8 mouse cellular contexts compared by ENCODE assay signal in the genomic region with DNA sequence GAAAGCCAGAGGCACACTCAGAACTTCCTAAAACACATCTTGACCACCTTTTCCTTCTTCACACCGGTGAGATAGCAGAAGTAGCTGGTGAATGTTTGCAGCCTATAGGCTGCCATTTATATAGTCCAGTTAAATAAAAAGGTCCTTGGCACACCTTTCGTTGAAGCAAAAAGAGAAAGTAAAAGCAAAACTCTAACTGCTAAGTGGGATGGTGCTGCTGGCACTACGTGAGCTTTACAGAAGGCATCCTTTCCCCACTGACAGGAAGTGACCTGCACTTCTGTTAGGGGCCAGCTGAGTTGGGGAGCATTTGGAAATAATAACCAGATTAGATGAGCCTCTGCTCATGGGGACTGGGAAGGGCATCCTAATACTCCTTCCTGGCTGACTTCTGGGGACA. TPM values are rescaled to one million over a fixed set of nuclear protein-coding genes. Genes with fewer than 3 reads are reported as not detected.
DNase-seq lines count a peak whose midpoint lies in the region; ATAC-seq and TF ChIP-seq lines count a peak whose summit lies in the region.

No protein-coding gene starts in this region.

- no peak for DNase-seq in lung, postnatal 4 days
- peak; percentile 6 for DNase-seq in embryonic facial prominence, embryonic 11.5 days (ENCODE audit: low spot score)
- DNase-seq in urinary bladder, postnatal 25 days (ENCODE audit: low spot score), result no peak
- no peak for DNase-seq in cerebellum, adult 9-11 months
- no peak for DNase-seq in kidney, postnatal 4 days

- H3K4me1 ChIP-seq in lung, embryonic 15.5 days, result peaks cover 12% of the 10 kb centered on the region; the same call in 1 of the 2 replicates
- no peaks in the 10 kb centered on the region for H3K4me1 ChIP-seq in embryonic facial prominence, embryonic 11.5 days (ENCODE audit: control insufficient read depth, insufficient read depth, low read length)
- peaks cover 8% of the 10 kb centered on the region for H3K4me1 ChIP-seq in limb, embryonic 12.5 days (replicated peaks)
- H3K4me1 ChIP-seq in olfactory bulb, adult 2 months (ENCODE audit: control insufficient read depth, insufficient read depth, low read length), result peaks cover 6% of the 10 kb centered on the region

- H3K36me3 ChIP-seq in lung, embryonic 15.5 days, result no peaks in the 10 kb centered on the region
- H3K36me3 ChIP-seq in embryonic facial prominence, embryonic 11.5 days (replicated peaks; ENCODE audit: control insufficient read depth, insufficient read depth, low read depth, low read length), result no peaks in the 10 kb centered on the region
- H3K36me3 ChIP-seq in limb, embryonic 12.5 days, result no peaks in the 10 kb centered on the region

- H3K9ac ChIP-seq in lung, embryonic 15.5 days, result no peak overlapping the region
- H3K9ac ChIP-seq in embryonic facial prominence, embryonic 11.5 days (replicated peaks; ENCODE audit: low read length), result peak overlapping the region; percentile 69
- H3K9ac ChIP-seq in limb, embryonic 12.5 days (replicated peaks), result no peak overlapping the region

- peak overlapping the region; percentile 94 for H3K4me2 ChIP-seq in lung, embryonic 15.5 days
- peak overlapping the region; percentile 80 for H3K4me2 ChIP-seq in embryonic facial prominence, embryonic 11.5 days (ENCODE audit: low read depth, low read length)
- H3K4me2 ChIP-seq in limb, embryonic 12.5 days, result peak overlapping the region; percentile 74

- no peak for TF ChIP-seq CTCF in olfactory bulb, adult 2 months (IDR thresholded peaks at IDR 0.05; ENCODE audit: insufficient read depth, low read depth, low read length)

- H3K9me3 ChIP-seq in lung, embryonic 15.5 days, result no peaks in the 10 kb centered on the region
- no peaks in the 10 kb centered on the region for H3K9me3 ChIP-seq in embryonic facial prominence, embryonic 11.5 days (replicated peaks; ENCODE audit: control insufficient read depth, low read length)
- H3K9me3 ChIP-seq in limb, embryonic 12.5 days, result no peaks in the 10 kb centered on the region

- no peak for TF ChIP-seq POLR2A in olfactory bulb, adult 2 months (IDR thresholded peaks at IDR 0.05; ENCODE audit: insufficient read depth, low read depth, low read length)

- no peaks in the 10 kb centered on the region; the same call in 1 of the 2 replicates for H3K27me3 ChIP-seq in lung, embryonic 15.5 days
- no peaks in the 10 kb centered on the region for H3K27me3 ChIP-seq in embryonic facial prominence, embryonic 11.5 days (ENCODE audit: control insufficient read depth, insufficient read depth, low read length)
- H3K27me3 ChIP-seq in limb, embryonic 12.5 days, result peaks cover 16% of the 10 kb centered on the region

- H3K27ac ChIP-seq in lung, embryonic 15.5 days, result no peak overlapping the region
- no peak overlapping the region for H3K27ac ChIP-seq in embryonic facial prominence, embryonic 11.5 days (replicated peaks; ENCODE audit: low read depth, low read length)
- H3K27ac ChIP-seq in limb, embryonic 12.5 days, result no peak overlapping the region
- H3K27ac ChIP-seq in olfactory bulb, adult 2 months (ENCODE audit: insufficient read depth, low read depth, low read length), result no peak overlapping the region

- 66% methylated on average over 3 of the region's 3 CpGs for WGBS in lung, embryonic 15.5 days
- 56% methylated on average over 3 of the region's 3 CpGs for WGBS in embryonic facial prominence, embryonic 11.5 days
- 60% methylated on average over 3 of the region's 3 CpGs for WGBS in limb, embryonic 12.5 days
- WGBS in olfactory bulb, adult 2 months, result 92% methylated on average over 3 of the region's 3 CpGs

- ATAC-seq in lung, embryonic 15.5 days (ENCODE audit: borderline replicate concordance, extremely low read depth, low FRiP score, low TSS enrichment), result no peak
- no peak for ATAC-seq in embryonic facial prominence, embryonic 11.5 days (replicated peaks; ENCODE audit: insufficient number of reproducible peaks, low FRiP score, low TSS enrichment, low read depth)
- ATAC-seq in limb, embryonic 12.5 days (ENCODE audit: insufficient number of reproducible peaks, insufficient read depth, low FRiP score, low TSS enrichment, low read depth), result no peak

- peak overlapping the region; percentile 62 for H3K4me3 ChIP-seq in lung, embryonic 15.5 days
- H3K4me3 ChIP-seq in embryonic facial prominence, embryonic 11.5 days (ENCODE audit: low read depth, low read length), result peak overlapping the region; percentile 56
- peak overlapping the region; percentile 62 for H3K4me3 ChIP-seq in limb, embryonic 12.5 days (replicated peaks)
- 0 out of 2 replicates have a peak overlapping the region, but pooled peaks have one; percentile 54 for H3K4me3 ChIP-seq in olfactory bulb, adult 2 months (ENCODE audit: insufficient read depth, low read depth, low read length)

RNA-seq across cellular contexts. Expression of gene Ly75, which starts 0.8 kb away (rescaled TPM):
- polyA plus RNA-seq in lung, embryonic 15.5 days (2015; fragmentation: Nextera tagmentation; extraction: Ambion mirVana), result 2.1 and 3.5 TPM in 2 replicates
- polyA plus RNA-seq in embryonic facial prominence, embryonic 11.5 days (2014; fragmentation: Nextera tagmentation; extraction: Ambion mirVana), result 3.5 and 4.0 TPM in 2 replicates
- polyA plus RNA-seq in limb, embryonic 12.5 days (2016; fragmentation: Nextera tagmentation; extraction: Ambion mirVana), result 4.9 and 5.1 TPM in 2 replicates
- polyA plus RNA-seq in olfactory bulb, adult 2 months (2012; ENCODE audit: insufficient read depth, insufficient read length, low replicate concordance, missing spikeins), result not detected in 2 replicates
